Mouse (Mus musculus) right cerebral cortex, adult 18-20 months (tissue): ENCODE results near the gene Adgrf1.

Source experiments
- DNase-seq: peaks from one replicate; pipeline ENCODE4 v3.0.0; 2022; ENCODE audit warnings: mixed read lengths

The Adgrf1 gene

GRCm38 (mm10) chr17:43270161-43270560 lies at the start of gene Adgrf1:
Gene Adgrf1 (plus strand): TSS chr17:43270329.
- DNase-seq: no peak

DNA sequence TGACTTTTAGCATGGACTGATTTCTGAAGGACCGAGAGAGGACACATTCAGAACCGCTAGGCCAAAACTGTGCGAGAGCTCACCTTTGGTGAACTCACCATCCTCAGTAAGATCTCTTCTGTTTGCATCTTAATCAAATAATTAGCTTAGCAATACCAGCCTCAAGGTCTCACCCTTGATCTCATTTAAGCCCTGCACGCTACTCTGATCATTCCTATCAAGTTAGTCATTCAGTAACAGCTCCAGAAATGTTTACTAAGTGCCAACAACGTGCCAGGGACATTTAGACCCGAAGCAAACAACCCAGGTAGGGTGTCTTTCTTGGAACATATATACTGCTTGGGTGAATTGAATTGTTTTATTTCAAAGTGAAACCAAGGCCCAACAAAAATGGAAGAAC lies 44.0 kb upstream of the Adgrf1 start:
- no peak for DNase-seq

DNA sequence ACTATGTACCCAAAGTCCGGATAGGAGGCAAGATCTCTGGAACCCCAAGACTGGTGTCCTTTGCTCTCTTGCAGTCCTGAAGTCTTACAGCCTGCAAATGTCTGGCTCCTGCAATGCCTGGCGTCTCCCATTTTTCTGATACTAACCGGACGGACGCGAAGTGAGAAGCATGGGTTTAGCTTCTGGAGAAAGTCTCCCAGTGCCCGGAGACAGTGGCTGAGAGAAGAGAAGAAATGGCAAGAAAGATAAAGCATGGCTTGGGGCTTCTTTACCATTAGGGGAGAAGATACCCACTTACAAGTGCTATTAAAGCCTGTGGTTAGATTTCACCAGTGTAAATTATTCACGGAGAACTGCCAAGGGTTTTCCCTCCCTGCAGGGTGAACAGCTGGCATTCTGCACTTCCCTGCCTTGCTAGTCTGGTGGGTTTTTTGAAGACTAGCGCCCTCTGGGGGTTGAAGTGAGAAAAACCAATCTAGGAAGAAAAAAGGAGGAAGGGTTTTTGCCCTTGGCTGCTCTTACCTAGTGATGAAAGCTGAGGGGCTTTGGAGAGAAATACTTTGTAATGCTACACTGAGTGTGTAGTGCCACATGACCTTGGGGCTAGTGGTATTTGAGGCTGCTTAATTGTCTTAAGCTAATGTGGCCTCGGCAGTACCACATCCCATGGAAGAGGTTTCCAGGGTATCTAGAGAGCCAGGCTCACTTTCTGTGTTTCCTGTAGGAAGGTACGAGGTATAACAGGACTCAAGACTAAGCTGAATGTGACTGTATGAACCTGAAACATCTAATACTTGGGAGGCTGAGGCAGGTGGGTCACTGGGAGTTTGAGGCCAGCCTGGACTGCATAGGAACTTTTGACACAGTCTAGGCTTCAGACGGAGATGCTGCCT lies 40.3 kb upstream of the Adgrf1 start:
- DNase-seq: peak; percentile 74

- DNase-seq: no peak
Measured at GRCm38 (mm10) chr17:43230821-43231220, 39.3 kb upstream of the Adgrf1 start.

- no peak for DNase-seq
Measured at GRCm38 (mm10) chr17:43232769-43233168, 37.4 kb upstream of the Adgrf1 start.

- no peak for DNase-seq
Measured at GRCm38 (mm10) chr17:43236656-43237250, 33.4 kb upstream of the Adgrf1 start.

GRCm38 (mm10) chr17:43239035-43239434 lies 31.1 kb upstream of the Adgrf1 start:
- no peak for DNase-seq

GRCm38 (mm10) chr17:43241134-43241533 lies 29.0 kb upstream of the Adgrf1 start:
- DNase-seq: peak; percentile 28

- no peak for DNase-seq
Measured at GRCm38 (mm10) chr17:43242609-43243008, 27.5 kb upstream of the Adgrf1 start.

DNA sequence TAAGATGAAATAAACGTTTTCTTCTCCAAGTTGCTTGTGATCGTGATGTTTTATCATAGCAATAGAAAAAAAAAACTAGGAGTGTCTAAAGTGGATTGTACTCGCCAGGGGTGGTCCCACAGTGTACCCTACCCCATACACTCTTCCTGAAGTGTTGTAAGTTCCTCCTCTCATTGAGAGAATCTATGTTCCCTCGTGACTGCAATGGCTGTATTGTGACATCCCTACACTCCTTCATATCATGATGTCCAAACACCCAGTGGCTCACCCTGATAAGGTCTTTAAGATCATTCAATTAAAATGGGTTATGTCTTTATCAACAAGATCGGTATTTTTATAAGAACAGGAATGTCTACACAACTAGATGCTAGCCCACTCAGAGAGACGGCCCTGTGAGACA lies 24.8 kb upstream of the Adgrf1 start:
- no peak for DNase-seq

DNA sequence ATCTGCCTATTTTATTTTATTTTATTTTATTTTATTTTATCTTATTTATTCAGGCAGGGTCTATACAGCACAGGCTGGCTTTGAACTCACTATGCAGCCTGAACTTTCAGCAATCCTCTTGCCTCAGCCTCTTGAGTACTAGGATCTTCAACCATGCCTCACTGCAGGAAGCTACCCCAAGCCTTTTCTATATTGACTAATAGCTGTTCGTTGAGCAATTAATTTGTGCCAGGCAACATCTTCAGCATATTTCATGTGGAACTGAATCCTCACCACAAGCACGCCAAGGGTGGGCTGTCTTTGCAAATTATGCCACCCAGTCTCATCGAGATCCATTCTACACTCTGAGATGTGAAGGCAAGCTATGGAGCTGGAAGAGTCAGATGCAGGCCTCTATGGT lies 22.9 kb upstream of the Adgrf1 start:
- DNase-seq: no peak

DNA sequence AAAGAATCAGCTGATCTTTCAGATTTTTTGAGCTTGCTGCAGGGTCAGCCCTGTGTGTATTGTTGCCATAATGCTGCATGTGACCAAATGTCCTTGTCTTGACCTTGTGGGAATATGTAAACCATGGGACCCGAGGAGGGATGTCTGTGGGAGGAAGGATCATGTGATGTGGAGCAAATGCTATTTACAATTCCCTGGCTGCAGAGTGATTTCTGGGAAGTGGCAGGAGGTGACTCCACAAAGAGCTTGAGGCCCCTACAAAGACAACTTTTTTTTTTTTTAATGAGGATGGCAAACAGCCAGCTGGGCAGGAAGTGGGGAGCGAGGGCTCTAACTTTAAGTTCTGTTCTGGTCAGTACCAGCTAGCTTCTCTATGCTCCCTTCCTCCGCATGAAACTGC lies 20.5 kb upstream of the Adgrf1 start:
- DNase-seq: no peak

- no peak for DNase-seq
Measured at GRCm38 (mm10) chr17:43251249-43252125, 18.6 kb upstream of the Adgrf1 start.

DNA sequence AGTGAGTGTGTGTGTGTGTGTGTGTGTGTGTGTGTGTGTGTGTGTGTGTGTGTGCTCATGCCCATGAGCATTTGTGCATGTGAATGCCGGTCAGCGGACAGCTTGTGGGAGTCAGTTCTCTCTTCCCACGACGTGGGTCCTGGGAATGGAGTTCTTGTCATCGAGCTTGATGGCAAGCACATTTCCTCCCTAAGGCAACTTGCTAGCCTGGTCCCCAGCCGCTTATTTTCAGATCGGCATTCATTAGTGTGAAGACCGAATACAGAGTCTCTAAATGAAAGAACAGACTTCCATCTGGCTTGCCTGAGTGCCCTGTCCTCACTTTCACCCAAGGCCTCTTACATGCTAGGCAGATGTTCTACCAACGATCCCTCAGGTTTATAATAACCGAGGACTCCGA lies 17.3 kb upstream of the Adgrf1 start:
- no peak for DNase-seq

GRCm38 (mm10) chr17:43254261-43254660 lies 15.9 kb upstream of the Adgrf1 start:
- no peak for DNase-seq

- DNase-seq: no peak
Measured at GRCm38 (mm10) chr17:43256536-43257135, 13.5 kb upstream of the Adgrf1 start.

DNA sequence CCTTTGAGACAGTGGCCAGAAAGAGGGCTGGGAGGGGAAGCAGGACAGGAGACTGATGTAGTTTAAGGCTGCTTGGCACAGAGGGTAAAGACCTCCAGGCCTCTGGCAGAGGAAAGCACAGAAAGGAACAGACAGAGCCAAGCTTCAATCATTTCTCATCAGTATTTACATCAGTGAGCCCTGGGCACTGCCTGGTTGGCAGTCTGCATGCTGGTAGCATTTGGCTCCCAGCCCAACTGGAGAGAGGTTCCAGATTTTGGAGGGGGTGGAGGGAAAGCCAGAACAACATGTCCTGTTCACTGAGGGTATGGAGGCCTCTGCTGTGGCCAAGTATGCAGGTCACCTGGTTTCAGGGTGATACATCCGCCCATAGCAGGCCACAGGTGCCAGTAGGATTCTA lies 12.4 kb upstream of the Adgrf1 start:
- no peak for DNase-seq

GRCm38 (mm10) chr17:43261937-43262336 lies 8.2 kb upstream of the Adgrf1 start:
- no peak for DNase-seq

GRCm38 (mm10) chr17:43264739-43265138 lies 5.4 kb upstream of the Adgrf1 start:
- no peak for DNase-seq

DNA sequence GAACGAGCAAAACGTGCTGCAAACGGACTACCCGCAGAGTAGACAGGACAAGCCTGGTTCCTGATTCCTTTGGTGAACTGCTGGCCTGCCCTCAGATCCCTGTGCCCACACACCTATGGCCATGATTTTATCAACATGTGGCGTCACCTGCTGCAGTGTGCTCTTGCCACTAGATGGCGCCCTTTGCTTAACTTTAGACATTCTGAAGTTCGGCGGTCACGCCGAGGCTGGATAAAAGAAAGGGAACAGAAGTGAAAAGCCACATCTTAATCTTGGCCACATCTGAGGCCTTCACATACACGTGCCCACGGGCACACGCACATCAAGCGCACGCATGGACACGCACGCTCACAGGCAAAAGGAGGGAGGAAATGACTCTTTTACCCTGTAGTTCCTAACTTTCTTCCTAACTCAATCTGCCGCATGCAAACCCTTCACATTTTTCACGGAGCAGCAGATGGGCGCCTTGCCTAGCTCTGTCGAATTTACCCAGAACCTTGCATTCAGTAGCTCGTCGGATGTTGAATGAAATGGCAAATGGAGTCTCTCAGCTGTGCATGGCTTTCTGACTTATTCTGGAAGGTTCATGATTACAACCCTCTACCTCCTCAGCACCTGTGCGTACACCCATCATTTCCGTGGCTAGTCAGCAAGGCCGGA lies 4.8 kb upstream of the Adgrf1 start:
- DNase-seq: peak; percentile 67

DNA sequence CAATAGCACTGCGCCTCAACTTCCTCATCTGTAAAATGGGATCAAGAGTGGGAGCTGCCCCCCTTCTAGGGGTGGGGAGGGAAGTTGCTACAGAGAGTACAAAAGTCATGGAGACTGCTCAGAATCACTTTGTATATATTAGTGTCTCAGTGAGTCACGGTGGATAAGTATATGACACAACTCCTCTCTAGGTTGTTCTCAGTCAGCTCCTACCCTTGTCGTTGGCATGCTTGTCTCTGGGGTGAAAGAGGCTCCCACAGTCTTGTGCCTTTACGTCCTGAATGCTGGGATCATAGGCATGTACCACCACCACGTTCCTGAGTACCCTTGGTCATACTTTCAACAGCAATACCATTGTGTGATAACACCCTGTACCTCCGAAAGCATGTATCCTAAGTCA lies 4.2 kb upstream of the Adgrf1 start:
- no peak for DNase-seq

DNA sequence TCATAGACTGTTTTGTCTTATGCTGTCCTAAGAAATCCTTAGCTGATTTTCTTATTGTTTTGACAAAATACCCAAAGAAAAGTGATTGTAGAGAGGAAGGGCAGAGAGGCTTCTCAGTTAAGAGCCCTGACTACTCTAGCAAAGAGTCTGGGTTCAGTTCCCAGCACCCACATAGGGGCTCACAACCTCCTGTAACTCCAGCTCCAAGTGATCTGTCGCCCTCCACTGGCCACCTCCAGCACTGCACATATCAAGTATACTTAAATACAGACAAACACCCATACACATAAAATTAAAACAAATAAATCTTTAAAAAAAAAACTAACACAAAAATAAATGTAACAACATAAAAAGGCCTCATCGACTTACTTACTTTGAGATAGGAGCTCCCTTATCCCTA lies 3.5 kb upstream of the Adgrf1 start:
- no peak for DNase-seq
